Mouse (Mus musculus) heart, embryonic 10.5 days (tissue): ENCODE results near the gene Plxna4. TPM values are rescaled to one million over a fixed set of nuclear protein-coding genes. Genes with fewer than 3 reads are reported as not detected.

ENCODE experiments used
- DNase-seq: peaks from one replicate; pipeline ENCODE4 v3.0.0-alpha.2; 2017; ENCODE audit warnings: low spot score
- H3K27ac ChIP-seq: fragments of 300-500 bp; sonication (generic); 2 replicates; pipeline ENCODE4 v1.5.1; 2016; ENCODE audit warnings: mild to moderate bottlenecking
- H3K27me3 ChIP-seq: fragments of 300-500 bp; sonication (generic); 2 replicates; pipeline ENCODE4 v1.6.1; 2016; ENCODE audit warnings: mild to moderate bottlenecking; ENCODE audit not compliant: poor library complexity, insufficient read depth, severe bottlenecking
- H3K36me3 ChIP-seq: fragments of 300-500 bp; sonication (generic); 2 replicates; pipeline ENCODE4 v1.6.1; 2016; ENCODE audit warnings: mild to moderate bottlenecking, moderate library complexity
- H3K4me1 ChIP-seq: fragments of 300-500 bp; sonication (generic); 2 replicates; pipeline ENCODE4 v1.6.1; 2016; ENCODE audit warnings: mild to moderate bottlenecking
- H3K4me3 ChIP-seq: fragments of 300-500 bp; sonication (generic); 2 replicates; pipeline ENCODE4 v1.5.1; 2016; ENCODE audit warnings: mild to moderate bottlenecking, moderate library complexity
- H3K9me3 ChIP-seq: fragments of 300-500 bp; sonication (generic); 2 replicates; pipeline ENCODE4 v1.6.1; 2016; ENCODE audit warnings: mild to moderate bottlenecking, moderate library complexity
- WGBS: fragments of 180-500 bp; shearing (Covaris S2); methylation state at CpG from one replicate; pipeline ENCODE4 v1.1.7; 2016; 5-methylcytosine and 5-hydroxymethylcytosine counted together
- polyA plus RNA-seq: library from polyadenylated mRNA; unstranded; fragments of >200 nt; fragmentation: Nextera tagmentation; extraction: Ambion mirVana; gene quantifications from 2 replicates; pipeline ENCODE4 v1.2.1, GENCODE M21; 2016

Gene Plxna4
- polyA plus RNA-seq, 1 experiment from 2014 or later: 7.8 TPM

DNA sequence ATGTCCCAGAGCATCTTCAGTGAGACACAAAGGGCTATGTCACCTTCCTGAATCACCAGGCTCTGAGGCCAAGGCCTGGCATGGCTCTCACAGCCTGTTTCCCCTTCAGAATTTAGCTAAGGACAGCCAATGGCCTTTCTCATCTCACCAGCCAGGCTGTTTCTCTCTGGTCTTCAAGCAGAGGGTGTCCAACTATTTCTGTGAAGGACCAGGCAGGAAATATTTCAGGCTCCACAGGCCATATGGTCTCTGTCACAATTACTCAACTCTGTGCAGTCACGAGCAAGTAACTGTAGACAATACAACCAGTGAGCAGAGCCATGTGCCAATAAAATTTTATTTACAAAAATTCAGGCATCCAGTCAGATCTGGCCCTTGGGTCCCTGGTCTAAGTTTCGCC, 388.4 kb downstream of the Plxna4 start:
- Histone ChIP-seq H3K4me1 (no peaks in the 10 kb centered on the region), H3K36me3 (peaks cover 43% of the 10 kb centered on the region), H3K9me3 (no peaks in the 10 kb centered on the region), H3K27ac (no peak overlapping the region), H3K4me3 (no peak overlapping the region), H3K27me3 (no peaks in the 10 kb centered on the region)
- WGBS: 68% methylated on average over 2 of the region's 2 CpGs
- no peak for DNase-seq

DNA sequence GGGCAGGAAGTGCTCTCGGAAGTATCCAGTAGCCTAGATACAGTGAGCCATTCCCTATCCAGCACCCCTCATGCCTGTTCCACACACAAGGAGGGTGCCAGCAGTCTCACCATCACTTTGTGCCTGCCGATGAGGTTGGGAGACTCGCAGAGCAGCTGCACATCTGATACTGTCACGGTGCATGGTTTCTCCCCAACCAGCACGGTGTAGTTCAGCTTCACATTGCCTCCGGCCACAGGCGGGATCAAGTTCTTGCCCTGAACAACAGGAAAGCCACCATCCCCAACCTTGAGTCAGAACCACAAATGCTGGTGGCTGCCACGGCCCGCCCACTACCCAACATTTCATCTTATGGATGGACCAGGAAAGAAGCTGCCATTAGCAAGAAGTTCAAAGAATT, 391.1 kb downstream of the Plxna4 start:
- H3K4me3 ChIP-seq: no peak overlapping the region
- H3K27me3 ChIP-seq: no peaks in the 10 kb centered on the region
- no peaks in the 10 kb centered on the region for H3K9me3 ChIP-seq
- WGBS: 82% methylated on average over 9 of the region's 9 CpGs
- DNase-seq: no peak
- H3K27ac ChIP-seq: no peak overlapping the region
- no peaks in the 10 kb centered on the region for H3K4me1 ChIP-seq
- H3K36me3 ChIP-seq: peaks cover 49% of the 10 kb centered on the region

DNA sequence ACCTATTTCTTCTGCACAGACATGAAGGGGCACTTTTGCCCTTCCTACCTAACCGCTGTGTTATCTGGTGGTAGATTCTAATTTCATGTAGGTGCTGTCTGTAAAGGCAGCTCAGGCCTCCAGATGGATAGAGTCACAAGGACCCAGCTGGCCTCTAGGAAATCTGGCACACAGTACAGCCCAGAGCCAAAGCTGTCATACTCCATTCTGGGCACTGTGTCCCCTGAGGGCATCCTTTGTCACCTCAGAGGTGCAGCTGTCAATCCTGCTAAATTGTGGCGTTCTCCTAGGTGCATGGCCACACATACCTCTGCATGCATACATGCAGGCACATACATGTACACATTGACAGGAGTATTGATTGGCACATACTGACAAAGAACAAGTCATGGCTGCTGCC, 394.9 kb downstream of the Plxna4 start:
- H3K36me3 ChIP-seq: peaks cover 53% of the 10 kb centered on the region
- H3K4me3 ChIP-seq: no peak overlapping the region
- no peaks in the 10 kb centered on the region for H3K9me3 ChIP-seq
- no peak overlapping the region for H3K27ac ChIP-seq
- DNase-seq: no peak
- H3K4me1 ChIP-seq: no peaks in the 10 kb centered on the region
- H3K27me3 ChIP-seq: no peaks in the 10 kb centered on the region
- WGBS: 89% methylated on average over 2 of the region's 2 CpGs

- no peak for DNase-seq
- 88% methylated on average over 4 of the region's 4 CpGs for WGBS
- H3K4me3 ChIP-seq: no peak overlapping the region
- no peaks in the 10 kb centered on the region for H3K4me1 ChIP-seq
- peaks cover 58% of the 10 kb centered on the region for H3K36me3 ChIP-seq
- no peaks in the 10 kb centered on the region for H3K9me3 ChIP-seq
- H3K27me3 ChIP-seq: no peaks in the 10 kb centered on the region
- H3K27ac ChIP-seq: no peak overlapping the region
Observed at GRCm38 (mm10) chr6:32184402-32184985, 403.5 kb downstream of the Plxna4 start.

DNA sequence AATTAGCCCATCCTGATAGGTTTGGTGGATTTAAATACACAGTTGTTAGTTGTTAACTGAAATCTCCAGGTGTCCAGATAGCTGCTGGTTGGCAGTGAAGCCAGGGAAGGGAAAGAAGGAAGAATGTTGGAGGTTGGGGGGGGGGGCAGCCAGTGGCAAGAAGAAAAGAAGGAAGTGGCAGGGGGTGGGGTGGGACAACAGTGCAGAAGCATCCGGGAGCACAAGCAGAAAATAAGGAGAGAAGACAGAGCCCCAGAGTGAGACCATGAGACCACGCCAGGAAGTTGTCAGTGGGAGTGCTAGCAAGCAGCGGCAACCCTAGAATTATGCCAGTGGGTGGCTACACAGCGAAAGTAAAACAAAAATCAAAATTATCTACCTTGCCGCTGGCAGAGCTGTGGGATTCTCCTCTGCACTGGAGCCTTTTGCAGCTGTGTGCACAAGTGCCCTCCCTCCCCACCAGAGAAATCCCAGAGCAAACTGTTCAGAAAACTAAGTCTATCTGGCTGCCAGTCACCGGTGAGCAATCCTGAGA, 404.3 kb downstream of the Plxna4 start:
- DNase-seq: no peak
- WGBS: 76% methylated on average over 6 of the region's 6 CpGs
- no peak overlapping the region for H3K4me3 ChIP-seq
- no peak overlapping the region for H3K27ac ChIP-seq
- no peaks in the 10 kb centered on the region for H3K27me3 ChIP-seq
- H3K4me1 ChIP-seq: no peaks in the 10 kb centered on the region
- H3K9me3 ChIP-seq: no peaks in the 10 kb centered on the region
- peaks cover 58% of the 10 kb centered on the region for H3K36me3 ChIP-seq

GRCm38 (mm10) chr6:32180012-32180358, 408.0 kb downstream of the Plxna4 start:
- Histone ChIP-seq H3K36me3 (peaks cover 46% of the 10 kb centered on the region), H3K4me3 (no peak overlapping the region), H3K27me3 (no peaks in the 10 kb centered on the region), H3K4me1 (no peaks in the 10 kb centered on the region), H3K27ac (no peak overlapping the region), H3K9me3 (no peaks in the 10 kb centered on the region)
- no peak for DNase-seq
- WGBS: 78% methylated on average over 5 of the region's 5 CpGs

- no peaks in the 10 kb centered on the region for H3K27me3 ChIP-seq
- H3K9me3 ChIP-seq: no peaks in the 10 kb centered on the region
- H3K4me3 ChIP-seq: no peak overlapping the region
- H3K27ac ChIP-seq: no peak overlapping the region
- DNase-seq: no peak
- peaks cover 46% of the 10 kb centered on the region for H3K36me3 ChIP-seq
- 85% methylated on average over 2 of the region's 2 CpGs for WGBS
- H3K4me1 ChIP-seq: no peaks in the 10 kb centered on the region
Observed at GRCm38 (mm10) chr6:32179346-32180011, 408.5 kb downstream of the Plxna4 start.

- no peak for DNase-seq
- Histone ChIP-seq H3K27ac (no peak overlapping the region), H3K9me3 (no peaks in the 10 kb centered on the region), H3K4me1 (no peaks in the 10 kb centered on the region), H3K27me3 (no peaks in the 10 kb centered on the region), H3K36me3 (peaks cover 40% of the 10 kb centered on the region), H3K4me3 (no peak overlapping the region)
- WGBS: 83% methylated on average over 3 of the region's 3 CpGs
Observed at GRCm38 (mm10) chr6:32177905-32178304, 410.1 kb downstream of the Plxna4 start.

DNA sequence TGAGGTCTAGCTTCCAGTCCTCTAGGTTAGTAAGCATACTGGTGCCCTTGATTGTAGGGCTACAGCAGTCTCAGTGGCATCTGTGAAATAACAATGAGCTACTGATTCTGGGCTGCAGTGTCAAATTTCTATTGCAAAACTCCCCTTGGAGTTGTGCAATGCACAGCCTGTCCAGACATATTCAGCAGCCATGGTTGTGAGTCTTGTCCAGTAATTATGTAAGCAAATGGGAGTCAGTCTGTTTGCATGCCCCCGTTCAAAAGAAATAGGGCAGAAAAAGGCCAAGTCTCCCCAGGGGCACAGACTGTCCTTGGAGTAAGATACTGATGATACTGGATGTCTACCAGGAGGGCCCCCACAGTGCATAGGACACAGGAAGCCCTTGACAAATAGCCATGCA, 420.3 kb downstream of the Plxna4 start:
- DNase-seq: no peak
- Histone ChIP-seq H3K27ac (no peak overlapping the region), H3K4me1 (no peaks in the 10 kb centered on the region), H3K27me3 (no peaks in the 10 kb centered on the region), H3K9me3 (no peaks in the 10 kb centered on the region), H3K36me3 (peaks cover 21% of the 10 kb centered on the region; the same call in 1 of the 2 replicates), H3K4me3 (no peak overlapping the region)
- 76% methylated on average over 1 of the region's 1 CpGs for WGBS

DNA sequence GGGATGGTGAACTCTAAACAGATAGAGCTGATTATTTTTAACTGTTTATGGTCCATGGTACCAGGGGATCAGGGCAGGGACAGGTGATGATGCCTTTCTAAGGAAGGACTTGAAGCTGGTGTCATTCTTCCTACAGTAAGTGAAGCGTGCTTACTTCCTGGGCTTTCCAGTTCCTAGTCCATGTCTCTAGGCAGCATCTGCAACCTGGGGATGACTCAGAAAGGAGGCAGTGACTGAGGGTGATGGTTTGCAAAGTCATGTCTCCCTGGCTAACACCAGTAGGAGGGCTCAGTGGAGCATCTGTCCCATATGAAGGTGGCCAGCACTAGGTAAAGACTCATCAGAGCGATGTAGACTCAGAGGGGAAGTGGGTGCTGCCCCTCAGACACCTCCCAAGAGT, 427.6 kb downstream of the Plxna4 start:
- Histone ChIP-seq H3K27me3 (no peaks in the 10 kb centered on the region), H3K9me3 (no peaks in the 10 kb centered on the region), H3K36me3 (peaks cover 52% of the 10 kb centered on the region), H3K4me1 (no peaks in the 10 kb centered on the region), H3K27ac (no peak overlapping the region), H3K4me3 (no peak overlapping the region)
- DNase-seq: no peak
- WGBS: 80% methylated on average over 2 of the region's 2 CpGs

DNA sequence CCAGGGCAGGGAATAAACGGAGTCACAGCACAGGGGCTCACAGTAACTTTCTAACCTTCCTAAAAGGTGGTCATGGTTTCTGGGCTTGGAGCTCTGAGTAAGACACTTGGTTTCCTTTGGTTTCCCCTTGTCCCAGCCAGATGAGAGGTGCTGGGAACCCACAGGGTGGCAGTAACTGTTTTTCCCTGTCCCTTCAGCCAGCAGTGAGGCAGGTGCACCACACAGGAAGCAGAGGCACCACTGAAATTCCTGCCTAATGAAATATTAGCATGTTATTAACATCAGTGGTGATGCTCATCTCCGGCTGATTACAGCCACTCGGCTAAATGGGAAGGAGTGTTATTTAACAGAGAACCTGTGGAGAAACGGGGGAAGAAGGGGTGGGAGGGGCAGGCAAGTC, 428.1 kb downstream of the Plxna4 start:
- H3K4me1 ChIP-seq: no peaks in the 10 kb centered on the region

GRCm38 (mm10) chr6:32158347-32158746, 429.6 kb downstream of the Plxna4 start:
- DNase-seq: no peak
- 83% methylated on average over 1 of the region's 1 CpGs for WGBS

More for the DNA sequence above, 428.1 kb downstream of the Plxna4 start:
- WGBS: 46% methylated on average over 4 of the region's 4 CpGs
- Histone ChIP-seq H3K27me3 (no peaks in the 10 kb centered on the region), H3K36me3 (peaks cover 49% of the 10 kb centered on the region), H3K9me3 (no peaks in the 10 kb centered on the region), H3K4me3 (no peak overlapping the region), H3K27ac (no peak overlapping the region)
- DNase-seq: no peak

DNA sequence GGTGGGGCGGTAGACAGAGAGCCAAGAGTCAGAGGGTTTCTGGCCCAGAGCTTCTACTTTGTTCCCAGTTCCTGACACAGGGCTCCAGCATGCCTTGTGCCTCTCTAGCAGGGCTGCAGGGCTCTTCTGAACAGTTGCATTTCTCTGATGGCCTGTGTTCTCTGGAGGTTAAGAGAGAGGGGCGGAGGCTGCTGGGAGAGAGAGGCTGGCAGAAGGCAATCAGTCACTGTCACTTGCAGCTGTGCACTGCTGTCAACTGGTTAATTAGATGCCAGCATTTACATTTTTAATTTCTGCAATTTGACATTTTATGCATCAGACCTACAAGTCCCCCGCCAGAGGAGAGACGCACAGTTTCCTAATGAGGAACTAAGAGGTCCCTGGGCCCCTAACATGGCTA, 434.8 kb downstream of the Plxna4 start:
- H3K27me3 ChIP-seq: no peaks in the 10 kb centered on the region
- no peaks in the 10 kb centered on the region for H3K9me3 ChIP-seq
- WGBS: 77% methylated on average over 4 of the region's 4 CpGs
- no peak overlapping the region for H3K4me3 ChIP-seq
- no peak overlapping the region for H3K27ac ChIP-seq
- H3K36me3 ChIP-seq: peaks cover 69% of the 10 kb centered on the region
- DNase-seq: no peak
- no peaks in the 10 kb centered on the region for H3K4me1 ChIP-seq

More at GRCm38 (mm10) chr6:32158347-32158746, 429.6 kb downstream of the Plxna4 start:
- Histone ChIP-seq H3K36me3 (peaks cover 52% of the 10 kb centered on the region), H3K9me3 (no peaks in the 10 kb centered on the region), H3K27ac (no peak overlapping the region), H3K27me3 (no peaks in the 10 kb centered on the region), H3K4me1 (no peaks in the 10 kb centered on the region), H3K4me3 (no peak overlapping the region)
